Mouse (Mus musculus): ENCODE measurements at regions not wholly inside any gene's neighbourhood (a gene's known extent, or its start where the extent isn't known, plus 50 kb on each side); places are given as distances from the start of the nearest gene placed in this dataset.
"Not testable (repeated sequence)": the region's sequence is repeated elsewhere in the genome, so short reads cannot be mapped to it uniquely, and the experiment has no call there.

- intact Hi-C loops (cut with DNase I), result no loop called here
- DNase-seq (ENCODE audit: extremely low spot score in 1 of 2, low spot score in 2 of 2), result no peak
Observed at GRCm38 (mm10) chr11:22573166-22573565, 61.3 kb downstream of the Tmem17 start.

DNA sequence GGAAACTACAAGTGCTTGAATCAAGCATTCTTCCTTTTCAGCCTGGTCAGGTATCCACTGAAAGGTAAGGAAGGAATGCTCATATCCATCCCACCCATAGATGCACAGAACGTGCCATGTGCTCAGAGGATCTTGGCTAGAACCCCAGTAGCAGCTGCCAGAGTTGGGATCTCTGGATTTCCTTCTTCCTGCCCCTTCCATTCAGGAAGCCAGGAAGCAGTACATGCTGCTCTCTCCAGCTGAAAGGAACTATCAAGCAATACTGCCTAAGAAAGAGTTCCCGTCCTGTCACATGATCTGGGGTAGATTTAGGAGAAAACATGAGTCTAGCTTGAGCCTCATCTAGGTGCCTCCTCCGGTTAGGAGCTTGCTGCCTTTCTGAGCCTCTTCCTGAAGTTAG is 61.9 kb downstream of the Tmem17 start:
- no peak for DNase-seq (ENCODE audit: extremely low spot score in 1 of 2, low spot score in 2 of 2)
- intact Hi-C loops (cut with DNase I), result no loop called here

DNA sequence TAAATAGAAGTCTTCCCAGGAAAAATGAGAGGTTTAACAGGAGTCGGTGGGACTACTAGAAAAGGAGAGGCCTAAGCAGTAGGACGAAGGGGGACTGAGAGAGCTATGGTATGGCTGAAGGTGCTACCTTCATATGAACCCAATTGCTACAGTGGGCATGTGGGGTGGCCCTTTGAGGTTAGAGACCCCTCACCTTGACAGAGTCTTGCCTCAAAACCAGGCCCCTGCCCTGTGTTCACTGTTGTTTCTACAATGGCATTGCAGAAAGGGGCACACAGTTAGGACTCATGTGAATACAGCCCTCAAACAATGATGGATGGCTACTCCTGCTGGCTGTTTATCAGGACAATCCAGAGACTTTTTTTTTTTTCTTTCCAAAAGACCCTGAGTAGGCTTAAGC is 62.6 kb downstream of the Tmem17 start:
- intact Hi-C loops (cut with DNase I), result no loop called here
- DNase-seq (ENCODE audit: extremely low spot score in 1 of 2, low spot score in 2 of 2), result no peak

DNA sequence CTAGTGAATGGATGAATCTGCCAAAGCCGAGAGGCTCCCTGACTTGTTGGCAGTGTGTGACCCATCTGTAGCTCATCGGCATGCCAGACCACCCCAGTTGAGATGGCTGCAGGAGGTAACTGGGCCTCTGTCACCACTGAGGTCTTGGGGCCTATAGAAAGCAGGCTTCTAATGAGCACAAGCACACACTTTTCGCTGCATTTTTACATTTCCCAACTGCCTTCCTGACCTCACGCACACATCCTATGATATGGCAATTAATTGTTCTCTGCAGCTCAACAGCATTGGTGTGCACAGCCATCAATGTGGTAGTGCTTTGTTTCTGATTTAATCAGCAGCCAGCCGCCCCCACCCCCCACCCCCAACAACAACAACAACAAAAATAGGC is 72.2 kb downstream of the Tmem17 start:
- intact Hi-C loops (cut with DNase I), result loop anchor here (10.0 kb wide), 1 partner anchor 69 kb away; the partner anchor contains the start of gene Tmem17
- no peak for DNase-seq (ENCODE audit: extremely low spot score in 1 of 2, low spot score in 2 of 2)

- DNase-seq (ENCODE audit: extremely low spot score in 1 of 2, low spot score in 2 of 2), result peak; percentile 41 to 69
- intact Hi-C loops (cut with DNase I), result loop anchor here (10.0 kb wide), 1 partner anchor 70 kb away; the partner anchor contains the start of gene Tmem17
Observed at GRCm38 (mm10) chr11:22584488-22585158, 72.7 kb downstream of the Tmem17 start.

DNA sequence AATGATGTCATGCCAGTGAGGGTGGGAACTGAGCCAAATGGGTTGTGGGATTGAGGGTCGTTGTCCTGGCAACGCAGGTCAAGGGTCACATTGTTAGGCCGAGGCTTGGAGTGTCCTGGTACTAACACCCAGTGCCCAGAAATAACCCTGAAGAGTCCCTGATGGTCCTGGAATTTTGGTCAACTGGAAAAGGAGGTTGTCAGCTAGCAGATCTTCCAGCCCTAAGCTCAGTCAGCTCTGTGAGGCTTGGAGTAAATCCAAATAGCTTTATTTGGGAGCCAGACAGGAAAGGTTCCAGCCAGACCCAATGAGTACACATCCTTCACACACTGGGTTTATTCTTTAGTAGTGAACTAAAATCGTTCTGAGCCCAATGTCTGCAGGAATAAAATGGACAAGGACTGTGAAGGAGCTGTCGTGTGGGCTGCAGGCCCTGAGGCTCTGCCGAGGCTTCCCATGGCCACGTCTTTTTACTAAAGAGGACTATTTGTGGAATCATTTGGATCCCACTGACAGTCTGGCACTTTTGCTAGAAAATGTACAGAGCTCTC is 75.9 kb downstream of the Tmem17 start:
- intact Hi-C loops (cut with DNase I), result loop anchor here (10.0 kb wide), 1 partner anchor 73 kb away; the partner anchor contains the start of gene Tmem17
- peak; percentile 66 to 77 for DNase-seq (ENCODE audit: extremely low spot score in 1 of 2, low spot score in 2 of 2)

DNA sequence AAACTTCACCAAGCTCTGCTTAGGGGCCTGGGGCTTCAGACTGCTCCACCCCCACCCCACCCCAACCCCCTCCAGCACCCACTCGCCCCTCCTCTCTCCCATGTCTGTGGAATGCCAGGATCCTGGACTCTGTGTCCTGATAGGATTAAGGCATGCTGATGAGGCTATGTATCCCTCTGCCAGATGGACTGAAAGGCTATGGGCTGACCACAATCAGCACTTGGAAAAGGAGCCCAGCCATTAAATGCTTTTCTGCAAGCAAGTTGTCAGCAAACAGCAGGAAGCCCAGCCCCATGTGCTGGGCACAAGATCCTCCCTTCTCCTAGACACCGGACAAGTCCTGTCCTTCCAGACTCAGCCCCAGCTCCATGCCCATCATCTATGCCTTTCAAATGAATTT is 76.7 kb downstream of the Tmem17 start:
- DNase-seq (ENCODE audit: extremely low spot score in 1 of 2, low spot score in 2 of 2), result no peak
- intact Hi-C loops (cut with DNase I), result loop anchor here (10.0 kb wide), 1 partner anchor 74 kb away; the partner anchor contains the start of gene Tmem17

- intact Hi-C loops (cut with DNase I), result loop anchor here (10.0 kb wide), 1 partner anchor 75 kb away; the partner anchor contains the start of gene Tmem17
- DNase-seq (ENCODE audit: extremely low spot score in 1 of 2, low spot score in 2 of 2), result no peak
Observed at GRCm38 (mm10) chr11:22589901-22590300, 78.0 kb downstream of the Tmem17 start.

DNA sequence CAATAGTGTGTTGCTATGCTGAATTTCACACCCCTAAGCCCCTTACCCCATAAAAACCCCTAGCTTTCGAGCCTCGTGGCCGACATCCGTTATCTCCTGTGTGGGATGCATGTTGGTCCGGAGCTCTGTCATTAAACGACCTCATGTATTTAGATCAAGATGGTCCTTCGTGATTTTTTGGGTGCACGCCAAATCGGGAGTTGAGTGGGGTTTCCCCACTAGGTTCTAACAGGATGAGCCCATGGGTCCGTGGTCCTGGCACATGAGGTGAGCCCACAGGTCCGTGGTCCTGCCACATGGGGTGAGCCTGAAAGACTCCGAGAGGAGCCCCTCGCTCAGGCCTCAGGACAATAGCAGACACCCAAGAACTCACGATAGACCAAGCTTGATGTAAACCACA is 79.2 kb downstream of the Tmem17 start:
- DNase-seq (ENCODE audit: extremely low spot score in 1 of 2, low spot score in 2 of 2); intact Hi-C loops (cut with DNase I): not testable (repeated sequence)

DNA sequence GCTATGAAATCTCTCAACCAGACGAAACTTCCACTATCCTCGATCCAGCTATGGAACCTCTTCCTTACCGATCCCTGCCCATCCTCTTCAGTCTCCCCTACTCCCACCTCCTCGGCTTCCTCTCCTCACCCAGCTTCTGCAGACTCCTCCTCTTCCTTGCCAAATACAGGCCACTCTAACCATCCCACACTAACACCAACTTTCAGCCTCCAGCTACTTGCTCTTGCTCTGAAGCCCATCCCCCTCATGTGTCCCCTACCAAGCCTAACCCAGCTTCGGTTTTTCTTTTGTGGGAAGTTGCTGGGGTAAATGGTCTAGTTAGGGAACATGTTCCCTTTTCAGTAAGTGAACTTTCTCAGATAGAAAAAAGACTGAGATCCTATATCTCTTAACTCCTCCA is 80.8 kb downstream of the Tmem17 start:
- intact Hi-C loops (cut with DNase I), result no loop called here
- DNase-seq (ENCODE audit: extremely low spot score in 1 of 2, low spot score in 2 of 2), result no peak

DNA sequence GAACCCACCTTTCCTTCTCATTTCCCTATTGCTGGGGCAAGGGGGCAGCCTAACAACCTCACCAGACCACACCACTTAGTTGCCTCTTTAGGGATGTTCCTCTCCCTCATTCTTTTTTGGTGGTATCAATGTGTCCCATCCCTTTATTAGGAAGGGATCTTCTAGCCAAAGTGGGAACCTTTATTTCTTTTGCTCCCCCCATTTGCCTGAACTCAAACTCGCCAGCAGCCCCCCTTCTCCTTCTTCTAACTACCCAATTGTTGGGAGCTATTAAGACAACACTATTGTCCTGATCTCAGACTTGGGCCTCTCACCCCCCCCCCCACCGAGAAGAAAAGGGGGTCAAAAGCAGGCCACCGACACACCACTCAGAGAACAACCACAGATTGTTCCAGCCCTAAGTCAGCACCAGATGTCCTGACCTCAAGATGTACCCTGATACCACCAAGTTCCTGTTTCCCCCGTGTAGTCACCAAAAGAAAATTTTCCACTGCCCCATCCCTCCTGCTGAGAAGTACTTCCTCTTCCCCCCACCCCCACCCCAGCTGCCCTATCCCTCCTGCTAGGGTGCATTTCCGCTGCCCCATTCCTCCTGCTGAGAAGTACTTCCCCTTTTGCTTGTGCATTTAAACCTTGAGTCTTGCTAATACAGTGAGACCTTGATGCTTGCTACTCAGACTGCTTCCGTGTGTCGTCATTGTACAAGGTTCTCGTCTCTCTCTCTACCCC is 84.4 kb downstream of the Tmem17 start:
- intact Hi-C loops (cut with DNase I), result no loop called here
- no peak for DNase-seq (ENCODE audit: extremely low spot score in 1 of 2, low spot score in 2 of 2)

- intact Hi-C loops (cut with DNase I), result no loop called here
- DNase-seq (ENCODE audit: extremely low spot score in 1 of 2, low spot score in 2 of 2), result no peak
Observed at GRCm38 (mm10) chr11:22596805-22597149, 84.9 kb downstream of the Tmem17 start.

DNA sequence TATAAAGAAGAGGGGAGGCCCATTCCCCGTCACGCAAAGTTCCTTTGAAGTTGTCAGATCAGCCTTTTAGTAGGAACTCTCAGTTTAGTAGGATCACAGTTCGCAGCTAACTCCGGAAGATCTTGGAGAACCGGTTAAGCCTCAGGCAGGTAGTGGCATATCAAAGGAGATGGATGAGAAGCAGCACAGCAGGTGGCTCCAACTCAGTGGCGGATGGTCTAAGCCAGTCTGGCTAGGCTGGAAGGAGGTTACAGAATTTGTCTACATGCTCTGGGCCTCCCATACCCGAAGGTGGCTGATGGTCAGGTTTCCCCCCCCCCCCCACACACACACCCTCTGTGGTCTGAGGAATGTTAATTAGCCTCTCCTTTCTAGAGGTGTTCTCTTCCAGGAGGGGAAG is 88.5 kb downstream of the Tmem17 start:
- no peak for DNase-seq (ENCODE audit: extremely low spot score in 1 of 2, low spot score in 2 of 2)
- intact Hi-C loops (cut with DNase I), result no loop called here

DNA sequence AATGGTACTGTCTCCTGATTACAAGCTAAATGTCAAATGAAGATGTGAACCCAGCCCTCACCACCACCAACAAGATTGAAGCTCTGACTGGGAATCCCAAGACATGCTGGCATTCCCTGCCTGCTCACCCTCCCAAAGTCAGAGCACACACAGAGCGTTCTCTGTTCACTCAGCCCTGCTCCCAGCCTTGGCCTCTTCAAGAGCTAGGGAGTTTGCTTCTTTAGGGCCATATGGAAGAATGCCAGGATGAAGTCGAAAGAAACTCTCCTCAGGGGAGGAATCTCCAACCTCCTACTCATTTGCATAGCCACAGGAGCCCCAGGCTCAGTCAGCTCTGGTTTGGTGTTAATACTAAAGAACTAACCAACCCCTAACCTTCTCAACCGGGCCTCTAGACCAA is 90.1 kb downstream of the Tmem17 start:
- intact Hi-C loops (cut with DNase I), result no loop called here

GRCm38 (mm10) chr11:22602610-22603009 is 90.7 kb downstream of the Tmem17 start:
- no peak for DNase-seq (ENCODE audit: extremely low spot score in 1 of 2, low spot score in 2 of 2)
- intact Hi-C loops (cut with DNase I), result no loop called here

More for the DNA sequence above, 90.1 kb downstream of the Tmem17 start:
- no peak for DNase-seq (ENCODE audit: extremely low spot score in 1 of 2, low spot score in 2 of 2)

DNA sequence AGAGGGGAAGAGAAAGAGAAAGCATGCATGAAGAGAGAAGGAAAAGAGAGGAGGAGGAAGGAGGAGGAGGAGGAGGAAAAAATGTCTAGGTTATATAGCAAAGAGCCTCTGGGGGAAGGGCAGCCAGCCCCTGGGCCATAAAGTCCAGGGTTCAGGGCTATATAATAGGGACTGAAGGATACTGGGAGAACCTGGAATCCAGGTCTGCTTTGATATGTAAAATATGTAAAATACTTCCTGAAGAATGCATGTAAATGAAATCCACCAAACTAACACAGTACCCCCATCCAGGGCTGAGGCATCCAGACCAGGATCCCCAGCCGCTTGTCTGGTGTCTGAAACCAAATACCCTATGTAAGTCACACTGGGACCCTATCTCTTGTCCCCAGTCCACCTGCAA is 91.5 kb downstream of the Tmem17 start:
- DNase-seq (ENCODE audit: extremely low spot score in 1 of 2, low spot score in 2 of 2), result no peak
- intact Hi-C loops (cut with DNase I), result no loop called here

DNA sequence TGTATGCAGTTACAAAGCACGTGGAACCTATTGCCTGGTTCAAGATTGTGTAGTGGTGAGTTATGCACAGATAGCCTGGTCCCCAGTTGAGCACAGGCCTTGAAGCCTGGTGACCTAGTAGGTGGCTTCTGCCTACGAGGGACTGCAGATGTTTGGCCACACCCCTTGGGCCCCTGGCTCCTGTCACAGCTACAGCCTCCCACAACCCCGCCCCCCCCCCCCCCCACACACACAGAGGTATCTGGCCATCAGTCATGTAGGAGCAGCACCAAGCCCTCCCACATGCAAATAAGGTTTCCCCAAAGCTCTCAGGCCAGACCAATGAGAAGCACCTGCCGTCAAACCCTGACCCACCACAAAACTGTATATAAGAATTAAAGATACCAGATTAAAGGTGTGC is 94.5 kb downstream of the Tmem17 start:
- DNase-seq (ENCODE audit: extremely low spot score in 1 of 2, low spot score in 2 of 2), result no peak
- intact Hi-C loops (cut with DNase I), result no loop called here

DNA sequence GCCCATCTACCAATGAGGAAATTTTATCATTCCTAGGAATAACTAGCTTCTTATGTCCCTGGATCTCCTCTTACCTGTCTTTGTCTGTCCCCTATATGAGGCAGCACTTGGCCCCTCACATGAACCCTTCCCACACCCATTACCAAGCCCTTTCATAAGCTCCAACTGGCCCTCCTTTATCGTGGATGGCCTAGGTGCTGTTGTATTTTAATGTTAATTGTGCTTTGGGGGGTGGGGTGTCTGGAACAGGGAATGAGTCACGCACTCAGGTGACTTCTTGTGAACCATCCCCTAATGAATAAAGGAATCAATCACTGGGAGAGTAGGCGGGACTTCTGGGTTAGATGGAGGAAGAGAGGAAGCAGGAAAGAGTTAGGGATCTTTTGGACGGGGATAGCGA is 95.8 kb downstream of the Tmem17 start:
- intact Hi-C loops (cut with DNase I), result no loop called here
- DNase-seq (ENCODE audit: extremely low spot score in 1 of 2, low spot score in 2 of 2), result no peak

GRCm38 (mm10) chr11:22608945-22609344 is 97.1 kb downstream of the Tmem17 start:
- no peak for DNase-seq (ENCODE audit: extremely low spot score in 1 of 2, low spot score in 2 of 2)
- intact Hi-C loops (cut with DNase I), result no loop called here
